ENCODE assay signal across 30 mouse cellular contexts in genomic region chr17:23568370-23568769, GRCm38 (mm10). TPM values are rescaled to one million over a fixed set of nuclear protein-coding genes. Genes with fewer than 3 reads are reported as not detected.
A peak's percentile ranks its signal among the peaks of the same experiment; 100 is the strongest.
DNase-seq lines count a peak whose midpoint lies in the region; ATAC-seq and TF ChIP-seq lines count a peak whose summit lies in the region.
"Had no signal": no experiment of that assay in that cellular context is flagged by ENCODE, and none has a peak within 500 bp of the region (broad histone marks: within the 10 kb centered on the region; RNA-seq: fewer than 3 reads in every experiment).

No protein-coding gene starts in this region.

- H3K4me1 ChIP-seq in midbrain, postnatal 0 days (ENCODE audit: insufficient read depth, low read length) = no peaks in the 10 kb centered on the region
- peaks cover 8% of the 10 kb centered on the region for H3K4me1 ChIP-seq in midbrain, embryonic 13.5 days (replicated peaks)
- 0 out of 4 replicates have a peak, but pooled peaks cover 0 to 2% of the 10 kb centered on the region in 2 experiments for H3K4me1 ChIP-seq in ES-E14 (ENCODE audit: control insufficient read depth in 2 of 2, insufficient read depth in 2 of 2, low read length in 2 of 2, poor library complexity in 1 of 2)

- no peaks in the 10 kb centered on the region for H3K9me3 ChIP-seq in midbrain, postnatal 0 days (ENCODE audit: low read length)
- no peaks in the 10 kb centered on the region for H3K9me3 ChIP-seq in midbrain, embryonic 13.5 days
- no peaks in the 10 kb centered on the region for H3K9me3 ChIP-seq in ES-E14 (ENCODE audit: control insufficient read depth, insufficient read depth, low read depth, low read length)
- H3K9me3 ChIP-seq: embryonic facial prominence, embryonic 15.5 days; heart, embryonic 12.5 days; hindbrain, embryonic 10.5 days; limb, embryonic 10.5 days; stomach, embryonic 15.5 days had no signal

- H3K4me2 ChIP-seq in midbrain, postnatal 0 days (ENCODE audit: low read depth, low read length, poor library complexity, severe bottlenecking) = no peak overlapping the region
- H3K4me2 ChIP-seq in midbrain, embryonic 13.5 days (replicated peaks) = no peak overlapping the region
- H3K4me2 ChIP-seq: embryonic facial prominence, embryonic 15.5 days; heart, embryonic 12.5 days; stomach, embryonic 15.5 days had no signal

- no peaks in the 10 kb centered on the region for H3K36me3 ChIP-seq in midbrain, postnatal 0 days (ENCODE audit: insufficient read depth, low read length)
- H3K36me3 ChIP-seq in midbrain, embryonic 13.5 days = peaks cover 12% of the 10 kb centered on the region
- no peaks in the 10 kb centered on the region for H3K36me3 ChIP-seq in ES-E14 (ENCODE audit: control insufficient read depth, insufficient read depth, low read length, poor library complexity, severe bottlenecking)

- in situ Hi-C loops in ES-E14 (cut with MboI; ENCODE audit: low sequenced_read_pairs in 2 of 2, unreplicated experiment in 2 of 2) = no loop called here

- no peak overlapping the region for H3K9ac ChIP-seq in midbrain, postnatal 0 days (replicated peaks; ENCODE audit: low read length, poor library complexity, severe bottlenecking)
- H3K9ac ChIP-seq in midbrain, embryonic 13.5 days (replicated peaks) = no peak overlapping the region
- H3K9ac ChIP-seq in ES-E14 (ENCODE audit: insufficient read depth, low read depth, low read length, poor library complexity, severe bottlenecking) = no peak overlapping the region
- H3K9ac ChIP-seq: embryonic facial prominence, embryonic 15.5 days; heart, embryonic 12.5 days; stomach, embryonic 15.5 days had no signal

- H3K4me3 ChIP-seq in midbrain, postnatal 0 days (ENCODE audit: low read depth, low read length) = no peak overlapping the region
- H3K4me3 ChIP-seq in midbrain, embryonic 13.5 days (replicated peaks) = no peak overlapping the region
- H3K4me3 ChIP-seq in ES-E14 (ENCODE audit: insufficient read depth in 1 of 2, low read depth in 1 of 2, low read length in 2 of 2, poor library complexity in 1 of 2, severe bottlenecking in 1 of 2) = no peak overlapping the region
- H3K4me3 ChIP-seq: embryonic facial prominence, embryonic 15.5 days; heart, embryonic 12.5 days; hindbrain, embryonic 10.5 days; limb, embryonic 10.5 days; stomach, embryonic 15.5 days had no signal

- no peak overlapping the region for H3K27ac ChIP-seq in midbrain, postnatal 0 days (ENCODE audit: low read depth, low read length)
- no peak overlapping the region for H3K27ac ChIP-seq in midbrain, embryonic 13.5 days
- no peak overlapping the region for H3K27ac ChIP-seq in ES-E14 (ENCODE audit: insufficient read depth, low read depth, low read length, poor library complexity, severe bottlenecking)
- H3K27ac ChIP-seq: embryonic facial prominence, embryonic 15.5 days; hindbrain, embryonic 10.5 days; limb, embryonic 10.5 days; macrophage; stomach, embryonic 15.5 days had no signal

- H3K27me3 ChIP-seq in midbrain, postnatal 0 days (ENCODE audit: insufficient read depth, low read length) = no peaks in the 10 kb centered on the region
- H3K27me3 ChIP-seq in midbrain, embryonic 13.5 days = no peaks in the 10 kb centered on the region
- H3K27me3 ChIP-seq: embryonic facial prominence, embryonic 15.5 days; heart, embryonic 12.5 days; stomach, embryonic 15.5 days had no signal

- peak; percentile 24 for DNase-seq in embryo, embryonic 11 days
- no peak for DNase-seq in embryo, embryonic 10.5 days (ENCODE audit: low spot score)
- DNase-seq in midbrain, postnatal 0 days (ENCODE audit: low spot score) = peak; percentile 59
- no peak for DNase-seq in ES-E14 (ENCODE audit: low read depth, low spot score)
- DNase-seq in induced T-regulatory cell, adult 2 months (ENCODE audit: low read depth) = peak; percentile 41
- DNase-seq in thymus, postnatal 0 days (ENCODE audit: low spot score) = no peak
- DNase-seq: adrenal gland, postnatal 10 days; cerebellum, adult 9-11 months; gastrocnemius, postnatal 25 days; heart, adult 18-20 months; heart, postnatal 10 days; kidney, adult 8-10 months; kidney, postnatal 14 days; thymus, adult 2 months had no signal

- ATAC-seq in midbrain, postnatal 0 days (ENCODE audit: low FRiP score) = no peak
- no peak for ATAC-seq in midbrain, embryonic 13.5 days
- ATAC-seq: CD4-positive, CD25-positive, alpha-beta regulatory T cell, adult 4 months had no signal

- no peak for TF ChIP-seq CTCF in midbrain, postnatal 0 days (IDR thresholded peaks at IDR 0.05)

- 25% methylated on average over 5 of the region's 5 CpGs for WGBS in midbrain, postnatal 0 days
- 26% methylated on average over 5 of the region's 5 CpGs for WGBS in midbrain, embryonic 13.5 days

TF ChIP-seq in ES-E14, 5 proteins besides CTCF, POLR2A, EP300 and RAD21:
- no peak for TF ChIP-seq MAFK (IDR thresholded peaks at IDR 0.05; ENCODE audit: insufficient read depth, low read depth, low read length)
- TF ChIP-seq ZC3H11A (IDR thresholded peaks at IDR 0.05; ENCODE audit: borderline replicate concordance, low read depth, low read length) = no peak
- TF ChIP-seq CHD2 (IDR thresholded peaks at IDR 0.05; ENCODE audit: low read depth, low read length) = no peak
- TF ChIP-seq HCFC1 (IDR thresholded peaks at IDR 0.05; ENCODE audit: borderline replicate concordance, insufficient read depth, low read length) = peak; percentile 60; the same call in 1 of the 2 replicates
- TF ChIP-seq ZNF384 (IDR thresholded peaks at IDR 0.05; ENCODE audit: low read depth, low read length) = no peak
TF ChIP-seq in ES-E14: peak in this region for 1.

RNA-seq across cellular contexts. Expression of gene Zfp213, which starts 4.3 kb away (rescaled TPM):
- total RNA-seq in midbrain, postnatal 0 days (2014; rRNA removed) = 16.9 and 21.7 TPM in 2 replicates
- 10.0 and 10.7 TPM in 2 replicates for polyA plus RNA-seq in midbrain, postnatal 0 days (2015; fragmentation: Nextera tagmentation; extraction: Ambion mirVana)
- polyA plus RNA-seq in midbrain, embryonic 13.5 days (2015; fragmentation: Nextera tagmentation; extraction: Ambion mirVana) = 18.0 and 20.4 TPM in 2 replicates
- total RNA-seq in ES-E14 (2012; rRNA removed) = 8.4 and 8.8 TPM in 2 replicates
- polyA plus RNA-seq in thymus, postnatal 0 days (2015; fragmentation: Nextera tagmentation; extraction: Ambion mirVana) = 14.6 and 14.9 TPM in 2 replicates

RNA-seq across cellular contexts. Expression of gene Zfp13, which starts 30.9 kb away (rescaled TPM):
- 36.2 and 48.2 TPM in 2 replicates for total RNA-seq in midbrain, postnatal 0 days (2014; rRNA removed)
- polyA plus RNA-seq in midbrain, postnatal 0 days (2015; fragmentation: Nextera tagmentation; extraction: Ambion mirVana) = 23.3 and 26.3 TPM in 2 replicates
- 26.6 and 28.7 TPM in 2 replicates for polyA plus RNA-seq in midbrain, embryonic 13.5 days (2015; fragmentation: Nextera tagmentation; extraction: Ambion mirVana)
- total RNA-seq in ES-E14 (2012; rRNA removed) = 19.9 and 26.9 TPM in 2 replicates
- 1.5 and 1.7 TPM in 2 replicates for polyA plus RNA-seq in thymus, postnatal 0 days (2015; fragmentation: Nextera tagmentation; extraction: Ambion mirVana)
- total RNA-seq: monocyte, adult 5-6 weeks had no signal

RNA-seq across cellular contexts. Expression of gene Zscan10, which starts 32.3 kb away (rescaled TPM):
- total RNA-seq in midbrain, postnatal 0 days (2014; rRNA removed) = not detected in 2 replicates
- not detected in 2 replicates for polyA plus RNA-seq in midbrain, postnatal 0 days (2015; fragmentation: Nextera tagmentation; extraction: Ambion mirVana)
- not detected in 2 replicates for polyA plus RNA-seq in midbrain, embryonic 13.5 days (2015; fragmentation: Nextera tagmentation; extraction: Ambion mirVana)
- 62.5 and 93.1 TPM in 2 replicates for total RNA-seq in ES-E14 (2012; rRNA removed)
- polyA plus RNA-seq in thymus, postnatal 0 days (2015; fragmentation: Nextera tagmentation; extraction: Ambion mirVana) = 0.05 and 0.08 TPM in 2 replicates
- total RNA-seq: adrenal gland, postnatal 10 days; gastrocnemius, postnatal 25 days; heart, adult 18-20 months; heart, postnatal 10 days; layer of hippocampus, adult 18-20 months; left cerebral cortex, adult 8-10 months; liver, adult 2 months; MEL; monocyte, adult 5-6 weeks had no signal
- polyA plus RNA-seq: cortical plate, adult 2 months; heart, embryonic 12.5 days; liver, adult 2 months; liver, embryonic 16.5 days; macrophage; neural tube, embryonic 11.5 days had no signal

Comparison
In these comparisons a context has a peak if more than half of its experiments do, and no peak if none do; other contexts are left out.
1. DNase-seq: peak in embryo, embryonic 11 days (single experiment), midbrain, postnatal 0 days (single experiment) and induced T-regulatory cell, adult 2 months (single experiment); none in embryo, embryonic 10.5 days (single experiment), ES-E14 (single experiment) and thymus, postnatal 0 days (single experiment).